Comparison of ENCODE assay signal across 9 mouse cellular contexts in the genomic region with DNA sequence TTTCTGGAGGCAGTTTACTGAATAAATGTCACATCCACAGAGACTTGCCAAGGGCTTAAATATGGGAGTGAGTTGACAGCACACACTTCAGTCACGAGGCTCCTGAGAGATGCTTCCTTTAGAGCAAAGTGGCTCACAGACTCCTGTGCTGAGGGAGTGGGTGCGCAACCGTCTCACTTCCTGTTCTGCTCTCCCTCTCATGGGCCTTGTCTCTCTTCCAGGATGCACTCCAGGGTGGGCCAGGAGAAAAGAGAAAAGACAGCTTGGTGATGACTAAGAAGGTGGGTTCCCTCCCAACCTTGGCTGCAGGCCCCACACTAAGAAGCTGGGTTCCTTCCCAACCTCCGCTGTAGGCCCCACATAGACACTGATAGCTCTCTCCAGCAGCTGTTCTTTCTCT. TPM values are rescaled to one million over a fixed set of nuclear protein-coding genes. Genes with fewer than 3 reads are reported as not detected.
DNase-seq lines count a peak whose midpoint lies in the region; ATAC-seq lines count a peak whose summit lies in the region.
"Had no signal": no experiment of that assay in that cellular context is flagged by ENCODE, and none has a peak within 500 bp of the region (broad histone marks: within the 10 kb centered on the region; RNA-seq: fewer than 3 reads in every experiment).

No protein-coding gene starts in this region.

- H3K36me3 ChIP-seq in neural tube, embryonic 11.5 days (ENCODE audit: control insufficient read depth, insufficient read depth, low read length): no peaks in the 10 kb centered on the region
- no peaks in the 10 kb centered on the region for H3K36me3 ChIP-seq in hindbrain, embryonic 11.5 days (ENCODE audit: control insufficient read depth, insufficient read depth, low read length)
- peaks cover 16% of the 10 kb centered on the region; the same call in 1 of the 2 replicates for H3K36me3 ChIP-seq in midbrain, embryonic 13.5 days

- peak overlapping the region; percentile 95 for H3K27ac ChIP-seq in neural tube, embryonic 11.5 days (ENCODE audit: low read depth, low read length)
- H3K27ac ChIP-seq in hindbrain, embryonic 11.5 days (ENCODE audit: low read depth, low read length): peak overlapping the region; percentile 99
- peak overlapping the region; percentile 97 for H3K27ac ChIP-seq in midbrain, embryonic 13.5 days

- H3K4me2 ChIP-seq in neural tube, embryonic 11.5 days (ENCODE audit: low read depth): no peak overlapping the region
- no peak overlapping the region for H3K4me2 ChIP-seq in hindbrain, embryonic 11.5 days (replicated peaks; ENCODE audit: low read depth, low read length)
- H3K4me2 ChIP-seq in midbrain, embryonic 13.5 days (replicated peaks): no peak overlapping the region

- peaks cover 55% of the 10 kb centered on the region for H3K4me1 ChIP-seq in neural tube, embryonic 11.5 days (ENCODE audit: control insufficient read depth, insufficient read depth, low read length)
- H3K4me1 ChIP-seq in hindbrain, embryonic 11.5 days (replicated peaks; ENCODE audit: control insufficient read depth, insufficient read depth, low read length): peaks cover 42% of the 10 kb centered on the region
- peaks cover 95% of the 10 kb centered on the region for H3K4me1 ChIP-seq in midbrain, embryonic 13.5 days (replicated peaks)

- peak; percentile 12 for DNase-seq in neural tube, embryonic 11.5 days (ENCODE audit: low spot score)
- DNase-seq in neural tube, embryonic 10.5 days (ENCODE audit: extremely low spot score, low spot score): no peak
- no peak for DNase-seq in hindbrain, embryonic 11.5 days (ENCODE audit: low spot score)
- DNase-seq in right cerebral cortex, postnatal 36 days (ENCODE audit: low spot score in 2 of 2): peak; percentile 74 to 87
- DNase-seq in liver (no peak), MN1 (ENCODE audit: low spot score) (no peak)
- no peak for DNase-seq in layer of hippocampus, postnatal 25 days (ENCODE audit: extremely low spot score in 1 of 2, low spot score in 1 of 2)
- DNase-seq: heart, postnatal 10 days had no signal

- no peak overlapping the region for H3K4me3 ChIP-seq in neural tube, embryonic 11.5 days (ENCODE audit: low read depth, low read length)
- no peak overlapping the region for H3K4me3 ChIP-seq in hindbrain, embryonic 11.5 days (ENCODE audit: low read depth, low read length)
- H3K4me3 ChIP-seq in midbrain, embryonic 13.5 days (replicated peaks): no peak overlapping the region

- H3K27me3 ChIP-seq in neural tube, embryonic 11.5 days (ENCODE audit: control insufficient read depth, insufficient read depth, low read length): no peaks in the 10 kb centered on the region
- H3K27me3 ChIP-seq in hindbrain, embryonic 11.5 days (ENCODE audit: control insufficient read depth, insufficient read depth, low read length): no peaks in the 10 kb centered on the region
- no peaks in the 10 kb centered on the region for H3K27me3 ChIP-seq in midbrain, embryonic 13.5 days

- H3K9me3 ChIP-seq in neural tube, embryonic 11.5 days (ENCODE audit: control insufficient read depth, low read length): no peaks in the 10 kb centered on the region
- no peaks in the 10 kb centered on the region for H3K9me3 ChIP-seq in hindbrain, embryonic 11.5 days (ENCODE audit: control insufficient read depth, low read length)
- H3K9me3 ChIP-seq in midbrain, embryonic 13.5 days: no peaks in the 10 kb centered on the region

- 0 out of 2 replicates have a peak overlapping the region, but pooled peaks have one; percentile 23 for H3K9ac ChIP-seq in neural tube, embryonic 11.5 days (ENCODE audit: low read length)
- peak overlapping the region; percentile 42; the same call in 1 of the 2 replicates for H3K9ac ChIP-seq in hindbrain, embryonic 11.5 days (ENCODE audit: low read depth, low read length)
- no peak overlapping the region for H3K9ac ChIP-seq in midbrain, embryonic 13.5 days (replicated peaks)

- no peak for ATAC-seq in neural tube, embryonic 11.5 days (ENCODE audit: insufficient read depth, low FRiP score, low TSS enrichment)
- no peak for ATAC-seq in hindbrain, embryonic 11.5 days (ENCODE audit: low FRiP score)
- ATAC-seq in midbrain, embryonic 13.5 days: no peak

- 69% methylated on average over 4 of the region's 4 CpGs for WGBS in neural tube, embryonic 11.5 days
- 83% methylated on average over 4 of the region's 4 CpGs for WGBS in hindbrain, embryonic 11.5 days
- 73% methylated on average over 4 of the region's 4 CpGs for WGBS in midbrain, embryonic 13.5 days

RNA-seq across cellular contexts. Expression of gene Polg, which starts 57.5 kb away (rescaled TPM):
- 36.9 and 45.1 TPM in 2 replicates for polyA plus RNA-seq in neural tube, embryonic 11.5 days (2014; fragmentation: Nextera tagmentation; extraction: Ambion mirVana)
- polyA plus RNA-seq in hindbrain, embryonic 11.5 days (2014; fragmentation: Nextera tagmentation; extraction: Ambion mirVana): 22.5 and 26.3 TPM in 2 replicates
- 22.0 and 23.8 TPM in 2 replicates for polyA plus RNA-seq in midbrain, embryonic 13.5 days (2015; fragmentation: Nextera tagmentation; extraction: Ambion mirVana)
- 10 to 100 TPM; 74.2 to 91.0 TPM for total RNA-seq in layer of hippocampus, postnatal 25 days (2021)

Comparison
In these comparisons a context has a peak if more than half of its experiments do, and no peak if none do; other contexts are left out.
1. DNase-seq: peak in neural tube, embryonic 11.5 days (single experiment) and right cerebral cortex, postnatal 36 days (2 of 2); none in neural tube, embryonic 10.5 days (single experiment), hindbrain, embryonic 11.5 days (single experiment), liver (single experiment), MN1 (single experiment) and layer of hippocampus, postnatal 25 days (0 of 2).
2. Peak in every context shown above with its lines, with median percentiles within 50 percentile points of each other: H3K27ac ChIP-seq.